Mouse (Mus musculus): ENCODE results near the gene Vmn1r68. TPM values are rescaled to one million over a fixed set of nuclear protein-coding genes. Genes with fewer than 3 reads are reported as not detected.

Gene Vmn1r68
- polyA plus RNA-seq (2014; fragmentation: Nextera tagmentation; extraction: Ambion mirVana), result not detected in 2 replicates

DNA sequence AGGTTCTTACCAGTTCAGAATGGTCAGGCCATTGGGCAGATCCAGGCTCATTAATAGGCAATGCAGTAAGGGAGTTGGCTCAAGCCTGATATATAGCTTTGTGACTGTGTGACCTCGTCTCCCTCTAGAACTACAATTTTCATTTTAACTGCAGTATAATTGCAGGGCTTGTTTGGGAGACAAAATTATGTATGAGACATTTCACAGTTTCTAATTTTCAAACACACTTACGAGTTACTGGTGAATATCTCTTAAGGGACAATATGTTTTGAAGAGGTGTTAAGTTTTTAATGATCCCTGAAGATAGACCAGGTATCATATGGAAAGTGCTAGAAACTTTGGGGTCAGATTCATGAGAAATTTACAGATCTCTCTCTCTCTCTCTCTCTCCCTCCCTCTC, at the start of gene Vmn1r68:
Vmn1r68 (minus strand) TSS at position 101 of the 400 bp plus-strand sequence.
- 66% methylated on average over 2 of the region's 2 CpGs for WGBS (ENCODE audit: insufficient replicate concordance)

DNA sequence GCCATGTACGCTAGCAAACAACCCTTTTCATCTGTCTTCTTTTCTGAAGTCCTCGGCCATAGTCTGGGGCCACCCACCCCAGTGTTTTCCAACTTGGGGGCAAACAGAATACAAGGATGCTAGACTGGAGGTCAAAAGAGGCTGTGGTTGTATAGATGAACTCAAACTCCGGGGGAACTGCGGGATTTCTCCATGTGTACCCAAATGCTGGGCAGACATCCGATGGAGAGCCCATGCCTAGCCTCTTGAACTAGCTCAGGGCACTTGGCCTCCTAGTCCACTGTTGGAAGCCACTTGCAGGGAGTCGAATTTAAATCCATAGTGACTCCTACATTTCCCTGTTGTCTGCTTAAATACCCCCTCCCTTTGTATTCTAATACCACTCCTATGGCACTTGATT, 62.7 kb downstream of the Vmn1r68 start:
- Histone ChIP-seq H3K4me3 (ENCODE audit: low read depth, low read length) (peak overlapping the region; percentile 70), H3K4me1 (ENCODE audit: control insufficient read depth, insufficient read depth, low read length) (0 out of 2 replicates have a peak, but pooled peaks cover 5% of the 10 kb centered on the region), H3K27me3 (ENCODE audit: control insufficient read depth, insufficient read depth, low read length) (no peaks in the 10 kb centered on the region), H3K27ac (ENCODE audit: low read depth, low read length) (no peak overlapping the region), H3K9me3 (replicated peaks; ENCODE audit: control insufficient read depth, low read length) (no peaks in the 10 kb centered on the region), H3K4me2 (peak overlapping the region; percentile 73), H3K36me3 (ENCODE audit: control insufficient read depth, insufficient read depth, low read length) (peaks cover 14% of the 10 kb centered on the region), H3K9ac (ENCODE audit: low read depth, low read length) (no peak overlapping the region; the same call in 1 of the 2 replicates)
- ATAC-seq (replicated peaks; ENCODE audit: insufficient number of reproducible peaks, low FRiP score, low TSS enrichment), result 0 out of 2 replicates have a peak, but pooled peaks have one; percentile 3
- 37% methylated on average over 6 of the region's 6 CpGs for WGBS (ENCODE audit: insufficient replicate concordance)

More for the DNA sequence above, at the start of gene Vmn1r68:
- Histone ChIP-seq H3K4me1 (ENCODE audit: control insufficient read depth, insufficient read depth, low read length) (no peaks in the 10 kb centered on the region), H3K4me2 (no peak within 1 kb of the TSS), H3K4me3 (ENCODE audit: low read depth, low read length) (no peak within 1 kb of the TSS), H3K9me3 (replicated peaks; ENCODE audit: control insufficient read depth, low read length) (no peaks in the 10 kb centered on the region), H3K36me3 (ENCODE audit: control insufficient read depth, insufficient read depth, low read length) (no peaks in the 10 kb centered on the region), H3K27me3 (ENCODE audit: control insufficient read depth, insufficient read depth, low read length) (no peaks in the 10 kb centered on the region), H3K27ac (ENCODE audit: low read depth, low read length) (no peak within 1 kb of the TSS), H3K9ac (ENCODE audit: low read depth, low read length) (no peak within 1 kb of the TSS)
- ATAC-seq (replicated peaks; ENCODE audit: insufficient number of reproducible peaks, low FRiP score, low TSS enrichment), result no peak

DNA sequence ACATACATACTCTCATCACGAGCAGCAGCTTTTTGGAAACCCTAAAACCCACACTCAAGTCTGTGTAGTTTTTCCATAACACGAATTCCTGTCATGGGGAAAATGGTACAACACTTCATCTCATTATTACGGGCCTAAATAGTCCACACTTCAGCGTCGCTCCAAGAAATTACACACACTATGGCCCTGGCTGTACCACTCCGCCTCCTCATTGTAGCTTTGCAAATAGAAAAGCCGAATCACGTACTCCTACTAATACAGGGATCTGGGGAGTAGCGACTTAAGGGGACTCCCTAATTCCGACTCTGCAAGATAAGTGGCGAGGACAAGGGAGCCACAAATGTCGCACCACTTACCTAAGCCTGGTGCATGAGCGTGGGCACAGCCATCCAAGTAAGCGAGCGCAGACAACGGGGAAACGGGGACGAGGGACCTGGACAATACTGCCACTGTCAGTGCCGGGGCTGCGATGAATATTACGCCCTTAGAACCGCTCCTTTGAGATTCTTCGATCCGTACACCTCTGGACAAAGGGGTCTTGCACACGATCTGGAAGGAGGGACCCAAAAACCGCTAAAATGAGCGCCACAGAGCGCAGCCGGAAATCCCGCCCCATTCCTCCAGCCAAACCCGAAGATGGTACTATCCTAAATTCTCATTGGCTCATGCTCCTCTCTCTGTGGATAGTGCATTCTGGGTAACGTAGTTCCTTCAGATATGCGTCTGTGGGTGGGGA, 63.3 kb downstream of the Vmn1r68 start, which contains the start of gene Zik1:
Zik1 (minus strand) TSS at position 609 of the 736 bp plus-strand sequence.
- peak; percentile 94 for ATAC-seq (replicated peaks; ENCODE audit: insufficient number of reproducible peaks, low FRiP score, low TSS enrichment)
- Histone ChIP-seq H3K4me1 (ENCODE audit: control insufficient read depth, insufficient read depth, low read length) (0 out of 2 replicates have a peak, but pooled peaks cover 5% of the 10 kb centered on the region), H3K27ac (ENCODE audit: low read depth, low read length) (no peak within 1 kb of the TSS)

DNA sequence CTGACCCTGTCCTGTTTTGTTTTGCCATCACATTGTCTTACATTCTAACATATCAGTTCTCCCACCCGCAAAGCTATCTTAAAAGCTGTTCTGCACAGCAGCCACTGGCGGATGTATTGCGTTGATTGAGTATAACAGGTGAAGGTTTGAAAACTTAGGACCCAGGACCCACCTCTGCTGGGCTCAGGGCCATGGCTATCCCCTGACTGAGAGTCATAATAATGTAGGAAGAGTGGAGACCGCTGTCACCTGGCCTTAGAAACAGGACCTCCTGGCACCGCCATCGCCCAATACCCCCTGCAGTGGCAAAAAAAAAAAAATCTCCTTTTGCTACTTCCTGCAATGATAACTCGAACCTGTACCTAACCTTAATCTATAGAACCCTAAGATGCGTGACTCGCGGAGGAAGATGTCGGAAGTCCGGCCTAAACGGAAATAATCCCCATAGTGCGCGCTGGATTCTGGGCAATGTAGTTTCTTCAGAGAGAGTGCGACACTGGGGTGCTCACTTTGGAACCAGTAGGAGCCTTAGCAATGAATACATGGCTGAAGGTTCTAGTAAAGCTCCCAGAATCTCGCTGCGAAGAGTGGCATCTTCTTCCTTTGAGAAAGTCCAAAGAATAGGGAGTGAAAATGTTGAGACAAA, 77.6 kb downstream of the Vmn1r68 start:
- H3K4me2 ChIP-seq, result peak overlapping the region; percentile 22; the same call in 1 of the 2 replicates
- 58% methylated on average over 18 of the region's 18 CpGs for WGBS (ENCODE audit: insufficient replicate concordance)
- no peaks in the 10 kb centered on the region for H3K27me3 ChIP-seq (ENCODE audit: control insufficient read depth, insufficient read depth, low read length)

More for the DNA sequence above, 63.3 kb downstream of the Vmn1r68 start, which contains the start of gene Zik1:
- no peaks in the 10 kb centered on the region for H3K27me3 ChIP-seq (ENCODE audit: control insufficient read depth, insufficient read depth, low read length)
- H3K9me3 ChIP-seq (replicated peaks; ENCODE audit: control insufficient read depth, low read length), result no peaks in the 10 kb centered on the region
- H3K9ac ChIP-seq (ENCODE audit: low read depth, low read length), result peak within 1 kb of the TSS; percentile 83
- peak within 1 kb of the TSS; percentile 70 for H3K4me3 ChIP-seq (ENCODE audit: low read depth, low read length)
- WGBS (ENCODE audit: insufficient replicate concordance), result 2% methylated on average over 33 of the region's 33 CpGs
- H3K36me3 ChIP-seq (ENCODE audit: control insufficient read depth, insufficient read depth, low read length), result peaks cover 20% of the 10 kb centered on the region
- peak within 1 kb of the TSS; percentile 73 for H3K4me2 ChIP-seq

DNA sequence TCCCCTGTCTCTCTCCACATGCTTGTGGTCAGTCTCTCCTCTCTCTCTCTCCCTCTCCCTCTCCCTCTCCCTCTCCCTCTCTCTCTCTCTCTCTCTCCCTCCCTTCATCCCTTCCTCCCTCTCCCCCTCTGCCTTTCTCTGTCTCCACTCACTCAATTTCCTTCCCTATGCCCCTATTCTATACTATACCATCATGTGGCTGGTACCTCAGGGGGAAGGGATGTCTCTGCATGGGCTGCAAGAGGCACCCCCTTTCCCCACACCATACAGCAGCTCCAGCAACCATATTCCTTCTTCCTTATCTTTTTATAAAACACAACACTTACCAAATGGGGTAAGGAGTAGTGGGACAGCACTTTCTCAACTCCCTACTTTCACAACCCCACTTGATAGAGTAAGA, 78.5 kb downstream of the Vmn1r68 start:
- Histone ChIP-seq H3K4me1 (ENCODE audit: control insufficient read depth, insufficient read depth, low read length) (no peaks in the 10 kb centered on the region), H3K27ac (ENCODE audit: low read depth, low read length) (no peak overlapping the region), H3K4me3 (ENCODE audit: low read depth, low read length) (no peak overlapping the region), H3K9me3 (replicated peaks; ENCODE audit: control insufficient read depth, low read length) (0 out of 2 replicates have a peak, but pooled peaks cover 3% of the 10 kb centered on the region), H3K9ac (ENCODE audit: low read depth, low read length) (no peak overlapping the region), H3K4me2 (no peak overlapping the region), H3K36me3 (ENCODE audit: control insufficient read depth, insufficient read depth, low read length) (no peaks in the 10 kb centered on the region), H3K27me3 (ENCODE audit: control insufficient read depth, insufficient read depth, low read length) (no peaks in the 10 kb centered on the region)
- no peak for ATAC-seq (replicated peaks; ENCODE audit: insufficient number of reproducible peaks, low FRiP score, low TSS enrichment)

More for the DNA sequence above, 77.6 kb downstream of the Vmn1r68 start:
- H3K36me3 ChIP-seq (ENCODE audit: control insufficient read depth, insufficient read depth, low read length), result no peaks in the 10 kb centered on the region
- no peak for ATAC-seq (replicated peaks; ENCODE audit: insufficient number of reproducible peaks, low FRiP score, low TSS enrichment)
- H3K27ac ChIP-seq (ENCODE audit: low read depth, low read length), result no peak overlapping the region
- H3K4me1 ChIP-seq (ENCODE audit: control insufficient read depth, insufficient read depth, low read length), result no peaks in the 10 kb centered on the region
- H3K4me3 ChIP-seq (ENCODE audit: low read depth, low read length), result no peak overlapping the region
- 0 out of 2 replicates have a peak, but pooled peaks cover 3% of the 10 kb centered on the region for H3K9me3 ChIP-seq (replicated peaks; ENCODE audit: control insufficient read depth, low read length)
- no peak overlapping the region for H3K9ac ChIP-seq (ENCODE audit: low read depth, low read length)

DNA sequence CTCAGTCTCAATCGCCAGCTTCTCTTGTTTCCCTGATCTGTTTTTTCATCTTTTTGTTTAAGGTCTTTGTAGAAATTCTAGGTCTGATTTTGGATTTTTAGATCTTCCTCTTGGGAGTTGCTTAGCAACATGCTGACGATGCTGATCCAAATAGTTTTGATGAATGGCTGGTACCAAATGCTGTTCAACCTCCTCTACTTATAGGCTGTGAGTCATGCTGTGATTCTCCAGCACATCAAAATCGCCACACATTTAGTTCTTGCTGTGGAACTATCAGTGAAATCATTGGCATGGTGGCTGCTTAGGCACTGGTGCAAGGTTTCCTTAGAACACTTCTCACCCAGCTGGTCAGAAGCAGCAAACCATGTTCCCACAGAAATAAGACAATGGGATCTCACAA, 100.1 kb downstream of the Vmn1r68 start:
- H3K9ac ChIP-seq (ENCODE audit: low read depth, low read length), result no peak overlapping the region
- H3K27ac ChIP-seq (ENCODE audit: low read depth, low read length), result no peak overlapping the region
- ATAC-seq (replicated peaks; ENCODE audit: insufficient number of reproducible peaks, low FRiP score, low TSS enrichment), result no peak
- peaks cover 14% of the 10 kb centered on the region; the same call in 1 of the 2 replicates for H3K9me3 ChIP-seq (replicated peaks; ENCODE audit: control insufficient read depth, low read length)
- no peaks in the 10 kb centered on the region for H3K36me3 ChIP-seq (ENCODE audit: control insufficient read depth, insufficient read depth, low read length)
- WGBS (ENCODE audit: insufficient replicate concordance), result 59% methylated on average over 3 of the region's 3 CpGs
- no peaks in the 10 kb centered on the region for H3K4me1 ChIP-seq (ENCODE audit: control insufficient read depth, insufficient read depth, low read length)
- no peak overlapping the region for H3K4me2 ChIP-seq
- H3K27me3 ChIP-seq (ENCODE audit: control insufficient read depth, insufficient read depth, low read length), result no peaks in the 10 kb centered on the region
- no peak overlapping the region for H3K4me3 ChIP-seq (ENCODE audit: low read depth, low read length)

Other genes starting within 250 kb of the Vmn1r68 start
- not detected in 2 replicates for gene Vmn1r67, start 115.2 kb downstream of the Vmn1r68 start, polyA plus RNA-seq (2014; fragmentation: Nextera tagmentation; extraction: Ambion mirVana)
- gene Zik1, start 63.1 kb downstream of the Vmn1r68 start, polyA plus RNA-seq (2014; fragmentation: Nextera tagmentation; extraction: Ambion mirVana), result 10.6 and 13.1 TPM in 2 replicates
- not detected in 2 replicates for gene Vmn1r69, start 55.2 kb upstream of the Vmn1r68 start, polyA plus RNA-seq (2014; fragmentation: Nextera tagmentation; extraction: Ambion mirVana)
- gene Vmn1r70, start 73.0 kb upstream of the Vmn1r68 start, polyA plus RNA-seq (2014; fragmentation: Nextera tagmentation; extraction: Ambion mirVana), result not detected in 2 replicates
- not detected in 2 replicates for gene Nlrp4b, start 129.3 kb upstream of the Vmn1r68 start, polyA plus RNA-seq (2014; fragmentation: Nextera tagmentation; extraction: Ambion mirVana)
- not detected in 2 replicates for gene Vmn1r71, start 195.9 kb upstream of the Vmn1r68 start, polyA plus RNA-seq (2014; fragmentation: Nextera tagmentation; extraction: Ambion mirVana)

Data from heart, embryonic 11.5 days (tissue).